Mouse (Mus musculus): ENCODE measurements at regions not wholly inside any gene's neighbourhood (a gene's known extent, or its start where the extent isn't known, plus 50 kb on each side); places are given as distances from the start of the nearest gene placed in this dataset.
A peak's percentile ranks its signal among the peaks of the same experiment; 100 is the strongest.
"Not testable (repeated sequence)": the region's sequence is repeated elsewhere in the genome, so short reads cannot be mapped to it uniquely, and the experiment has no call there.

DNA sequence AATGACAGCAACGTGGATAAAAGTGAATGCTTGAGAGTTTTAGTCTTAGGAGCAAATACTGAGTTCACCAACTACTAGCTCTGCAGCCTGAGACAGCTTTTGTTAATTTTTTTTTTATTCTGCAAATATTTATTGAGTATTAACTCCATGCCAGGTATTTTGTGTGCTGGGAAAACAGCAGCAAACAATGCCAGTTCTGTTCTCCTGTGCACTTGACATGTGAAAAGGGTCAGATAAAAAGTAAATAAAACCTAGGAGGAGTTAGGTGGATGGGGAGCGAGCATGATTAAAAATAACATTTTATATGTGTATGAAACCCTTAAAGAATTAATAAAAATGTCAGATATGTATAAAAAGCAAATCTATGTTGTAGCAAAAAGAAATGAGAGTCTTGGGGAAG lies 68.1 kb upstream of the Map3k1 start:
- ATAC-seq (ENCODE audit: insufficient number of reproducible peaks, insufficient read depth, low FRiP score, low TSS enrichment, low read depth) = no peak
- H3K9me3 ChIP-seq = no peaks in the 10 kb centered on the region
- 71% methylated on average over 2 of the region's 2 CpGs for WGBS

GRCm38 (mm10) chr13:111883768-111884566 lies 75.2 kb upstream of the Map3k1 start:
- not testable (repeated sequence) for H3K4me3 ChIP-seq; ATAC-seq (ENCODE audit: insufficient number of reproducible peaks, insufficient read depth, low FRiP score, low TSS enrichment, low read depth); H3K27me3 ChIP-seq; H3K4me2 ChIP-seq; H3K9ac ChIP-seq; H3K4me1 ChIP-seq; H3K9me3 ChIP-seq; H3K27ac ChIP-seq; H3K36me3 ChIP-seq
- WGBS = 85% methylated on average over 17 of the region's 17 CpGs

More for the DNA sequence above, 68.1 kb upstream of the Map3k1 start:
- Histone ChIP-seq H3K4me3 (no peak overlapping the region), H3K27me3 (no peaks in the 10 kb centered on the region), H3K27ac (no peak overlapping the region), H3K4me2 (no peak overlapping the region), H3K4me1 (no peaks in the 10 kb centered on the region), H3K9ac (no peak overlapping the region), H3K36me3 (no peaks in the 10 kb centered on the region)

GRCm38 (mm10) chr13:111890792-111891191 lies 82.0 kb upstream of the Map3k1 start:
- 73% methylated on average over 3 of the region's 3 CpGs for WGBS
- no peak overlapping the region for H3K4me2 ChIP-seq

GRCm38 (mm10) chr13:111892141-111892540 lies 83.3 kb upstream of the Map3k1 start:
- no peaks in the 10 kb centered on the region; the same call in 1 of the 2 replicates for H3K4me1 ChIP-seq
- WGBS = 90% methylated on average over 8 of the region's 8 CpGs
- H3K27me3 ChIP-seq = no peaks in the 10 kb centered on the region
- no peak overlapping the region for H3K9ac ChIP-seq
- no peaks in the 10 kb centered on the region for H3K36me3 ChIP-seq
- H3K4me2 ChIP-seq = no peak overlapping the region
- no peak overlapping the region for H3K4me3 ChIP-seq
- H3K9me3 ChIP-seq = no peaks in the 10 kb centered on the region
- no peak overlapping the region for H3K27ac ChIP-seq
- no peak for ATAC-seq (ENCODE audit: insufficient number of reproducible peaks, insufficient read depth, low FRiP score, low TSS enrichment, low read depth)

More at GRCm38 (mm10) chr13:111890792-111891191, 82.0 kb upstream of the Map3k1 start:
- ATAC-seq (ENCODE audit: insufficient number of reproducible peaks, insufficient read depth, low FRiP score, low TSS enrichment, low read depth) = no peak
- Histone ChIP-seq H3K4me1 (no peaks in the 10 kb centered on the region), H3K27ac (no peak overlapping the region), H3K4me3 (no peak overlapping the region), H3K9ac (no peak overlapping the region), H3K36me3 (no peaks in the 10 kb centered on the region), H3K9me3 (no peaks in the 10 kb centered on the region), H3K27me3 (no peaks in the 10 kb centered on the region)

- no peaks in the 10 kb centered on the region for H3K27me3 ChIP-seq
- no peaks in the 10 kb centered on the region for H3K36me3 ChIP-seq
- ATAC-seq (ENCODE audit: insufficient number of reproducible peaks, insufficient read depth, low FRiP score, low TSS enrichment, low read depth) = no peak
- 42% methylated on average over 14 of the region's 14 CpGs for WGBS
- H3K27ac ChIP-seq = no peak overlapping the region
- no peaks in the 10 kb centered on the region for H3K9me3 ChIP-seq
- H3K9ac ChIP-seq = no peak overlapping the region
- no peak overlapping the region for H3K4me3 ChIP-seq
- H3K4me1 ChIP-seq = no peaks in the 10 kb centered on the region; the same call in 1 of the 2 replicates
- H3K4me2 ChIP-seq = no peak overlapping the region
Observed at GRCm38 (mm10) chr13:111893221-111893713, 84.5 kb upstream of the Map3k1 start.

GRCm38 (mm10) chr13:111894804-111895478 lies 86.1 kb upstream of the Map3k1 start:
- H3K27ac ChIP-seq = no peak overlapping the region
- H3K36me3 ChIP-seq = no peaks in the 10 kb centered on the region
- 73% methylated on average over 15 of the region's 15 CpGs for WGBS
- no peak overlapping the region for H3K9ac ChIP-seq
- H3K4me2 ChIP-seq = peak overlapping the region; percentile 27; the same call in 1 of the 2 replicates
- no peak overlapping the region for H3K4me3 ChIP-seq
- H3K4me1 ChIP-seq = no peaks in the 10 kb centered on the region; the same call in 1 of the 2 replicates
- no peaks in the 10 kb centered on the region for H3K9me3 ChIP-seq
- ATAC-seq (ENCODE audit: insufficient number of reproducible peaks, insufficient read depth, low FRiP score, low TSS enrichment, low read depth) = 0 out of 2 replicates have a peak, but pooled peaks have one; percentile 43
- no peaks in the 10 kb centered on the region for H3K27me3 ChIP-seq

- ATAC-seq (ENCODE audit: insufficient number of reproducible peaks, insufficient read depth, low FRiP score, low TSS enrichment, low read depth) = no peak
- Histone ChIP-seq H3K4me1 (no peaks in the 10 kb centered on the region; the same call in 1 of the 2 replicates), H3K27ac (no peak overlapping the region), H3K9ac (no peak overlapping the region), H3K4me2 (no peak overlapping the region), H3K9me3 (no peaks in the 10 kb centered on the region), H3K36me3 (no peaks in the 10 kb centered on the region), H3K27me3 (no peaks in the 10 kb centered on the region), H3K4me3 (no peak overlapping the region)
- 41% methylated on average over 2 of the region's 2 CpGs for WGBS
Observed at GRCm38 (mm10) chr13:111896279-111896678, 87.5 kb upstream of the Map3k1 start.

GRCm38 (mm10) chr13:111903361-111903760 lies 94.6 kb upstream of the Map3k1 start:
- no peak overlapping the region for H3K4me3 ChIP-seq

GRCm38 (mm10) chr13:111903931-111904330 lies 95.1 kb upstream of the Map3k1 start:
- ATAC-seq (ENCODE audit: insufficient number of reproducible peaks, insufficient read depth, low FRiP score, low TSS enrichment, low read depth) = no peak
- Histone ChIP-seq H3K27me3 (no peaks in the 10 kb centered on the region), H3K9me3 (no peaks in the 10 kb centered on the region), H3K9ac (no peak overlapping the region), H3K27ac (no peak overlapping the region), H3K4me1 (peaks cover 9% of the 10 kb centered on the region), H3K36me3 (no peaks in the 10 kb centered on the region), H3K4me2 (no peak overlapping the region), H3K4me3 (no peak overlapping the region)
- WGBS = 52% methylated on average over 9 of the region's 9 CpGs

More at GRCm38 (mm10) chr13:111903361-111903760, 94.6 kb upstream of the Map3k1 start:
- H3K36me3 ChIP-seq = no peaks in the 10 kb centered on the region
- no peak overlapping the region for H3K4me2 ChIP-seq
- 47% methylated on average over 2 of the region's 2 CpGs for WGBS
- no peak overlapping the region for H3K27ac ChIP-seq
- no peaks in the 10 kb centered on the region for H3K9me3 ChIP-seq
- ATAC-seq (ENCODE audit: insufficient number of reproducible peaks, insufficient read depth, low FRiP score, low TSS enrichment, low read depth) = no peak
- no peak overlapping the region for H3K9ac ChIP-seq
- H3K4me1 ChIP-seq = peaks cover 9% of the 10 kb centered on the region
- no peaks in the 10 kb centered on the region for H3K27me3 ChIP-seq

GRCm38 (mm10) chr13:111904616-111905212 lies 95.9 kb upstream of the Map3k1 start:
- peak overlapping the region; percentile 60; the same call in 1 of the 2 replicates for H3K27ac ChIP-seq
- H3K9ac ChIP-seq = 0 out of 2 replicates have a peak overlapping the region, but pooled peaks have one; percentile 17
- 0 out of 2 replicates have a peak, but pooled peaks have one; percentile 56 for ATAC-seq (ENCODE audit: insufficient number of reproducible peaks, insufficient read depth, low FRiP score, low TSS enrichment, low read depth)

DNA sequence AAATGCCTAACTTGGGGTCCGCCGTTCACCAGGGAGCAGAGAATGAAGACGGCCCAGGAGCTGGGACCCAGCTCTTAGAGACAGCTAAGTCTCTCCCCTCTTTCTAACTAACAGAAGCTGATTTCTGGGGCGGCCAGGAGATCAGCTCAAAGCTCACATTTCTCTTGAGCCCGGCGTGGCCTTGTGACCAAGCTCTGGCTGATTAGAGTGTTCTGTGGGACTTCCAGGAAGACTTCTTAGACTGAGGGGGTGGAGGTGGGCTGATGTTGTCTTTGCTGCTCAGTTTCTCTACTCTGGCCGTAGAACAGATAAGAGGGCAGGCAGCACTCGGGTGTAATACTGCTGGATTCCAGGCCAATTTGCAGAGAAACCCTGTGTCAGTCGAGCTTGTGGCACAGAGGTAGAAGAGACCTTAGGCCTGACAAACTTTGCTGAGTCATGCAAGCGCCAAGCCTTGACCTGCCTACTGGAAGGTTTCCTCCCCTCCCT lies 96.5 kb upstream of the Map3k1 start:
- H3K27ac ChIP-seq = peak overlapping the region; percentile 60; the same call in 1 of the 2 replicates
- WGBS = 19% methylated on average over 10 of the region's 10 CpGs
- no peaks in the 10 kb centered on the region for H3K27me3 ChIP-seq
- no peak for ATAC-seq (ENCODE audit: insufficient number of reproducible peaks, insufficient read depth, low FRiP score, low TSS enrichment, low read depth)
- H3K4me2 ChIP-seq = peak overlapping the region; percentile 45
- H3K4me3 ChIP-seq = no peak overlapping the region
- peaks cover 9% of the 10 kb centered on the region for H3K4me1 ChIP-seq
- no peaks in the 10 kb centered on the region for H3K36me3 ChIP-seq
- H3K9me3 ChIP-seq = no peaks in the 10 kb centered on the region
- H3K9ac ChIP-seq = peak overlapping the region; percentile 17; the same call in 1 of the 2 replicates

More at GRCm38 (mm10) chr13:111904616-111905212, 95.9 kb upstream of the Map3k1 start:
- Histone ChIP-seq H3K27me3 (no peaks in the 10 kb centered on the region), H3K9me3 (no peaks in the 10 kb centered on the region), H3K4me1 (peaks cover 9% of the 10 kb centered on the region), H3K36me3 (no peaks in the 10 kb centered on the region), H3K4me3 (no peak overlapping the region), H3K4me2 (peak overlapping the region; percentile 45)
- WGBS = 24% methylated on average over 17 of the region's 17 CpGs
